Mouse (Mus musculus) small intestine, adult 2 months (tissue): ENCODE data around the gene Anxa4.

Experiments used
- CTCF ChIP-seq: fragments of 200-500 bp; IDR thresholded peaks from 2 replicates; pipeline ENCODE4 v1.5.1; 2012; ENCODE audit warnings: low read depth, mild to moderate bottlenecking, control low read depth, inconsistent platforms, low read length, moderate library complexity, mixed read lengths; ENCODE audit not compliant: insufficient replicate concordance, insufficient read length; ENCODE audit errors: extremely low read depth
- POLR2A ChIP-seq: fragments of 200-500 bp; IDR thresholded peaks from 2 replicates; pipeline ENCODE4 v1.6.1; 2012; ENCODE audit warnings: low read depth, mild to moderate bottlenecking, control low read depth, inconsistent platforms, low read length, moderate library complexity

DNA sequence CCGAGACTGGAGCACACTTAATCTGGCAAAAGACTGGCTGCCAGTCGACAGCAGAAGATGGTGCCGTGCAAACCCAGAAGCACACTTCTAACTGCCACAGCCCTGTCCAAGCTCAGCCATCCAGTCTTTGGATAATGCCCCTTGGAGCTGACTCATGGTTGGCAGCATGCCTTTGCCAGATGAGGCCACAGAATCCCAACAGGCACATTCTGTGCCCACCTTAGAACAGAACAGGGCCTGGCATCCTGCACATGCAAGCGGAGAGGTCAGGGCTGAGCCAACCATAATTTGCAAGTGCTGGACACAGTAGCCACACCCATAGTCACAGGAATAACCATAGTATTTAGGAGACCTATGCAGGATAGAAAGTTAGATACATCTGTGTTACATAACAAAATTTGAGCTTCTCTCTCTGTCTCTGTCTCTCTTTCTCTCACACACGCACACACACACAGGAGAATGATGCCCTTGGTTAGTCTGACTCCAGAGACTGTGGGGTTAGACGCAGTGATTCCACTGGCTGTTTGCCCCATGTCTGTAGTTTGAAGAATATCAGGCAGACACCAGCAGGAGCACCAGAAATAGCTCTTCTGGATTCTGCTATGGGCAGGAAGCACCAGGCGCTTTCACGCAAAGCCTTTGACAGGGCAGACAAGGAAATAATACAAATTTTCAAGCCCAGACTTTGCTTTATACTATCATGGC is 17.2 kb downstream of the Anxa4 start:
- TF ChIP-seq CTCF (no peak), POLR2A (no peak)
